Mouse (Mus musculus) skeletal muscle tissue, adult 2 months (tissue): ENCODE results near the gene Cnot3.
A peak's percentile ranks its signal among the peaks of the same experiment; 100 is the strongest.
"Not testable (repeated sequence)": the region's sequence is repeated elsewhere in the genome, so short reads cannot be mapped to it uniquely, and the experiment has no call there.

Source experiments
- DNase-seq: peaks from one replicate; pipeline ENCODE4 v3.0.0-alpha.2; 2012; ENCODE audit warnings: low read depth, low spot score

The Cnot3 gene

GRCm38 (mm10) chr7:3644672-3645487 lies at the start of gene Cnot3:
TSS of gene Cnot3 (plus strand) at chr7:3645268.
- DNase-seq, result peak; percentile 99

GRCm38 (mm10) chr7:3597755-3598154 lies 47.3 kb upstream of the Cnot3 start:
- not testable (repeated sequence) for DNase-seq

- peak; percentile 44 for DNase-seq
Observed at GRCm38 (mm10) chr7:3601119-3601518, 43.9 kb upstream of the Cnot3 start.

- DNase-seq, result no peak
Observed at GRCm38 (mm10) chr7:3606798-3607197, 38.3 kb upstream of the Cnot3 start.

- no peak for DNase-seq
Observed at GRCm38 (mm10) chr7:3607391-3607790, 37.7 kb upstream of the Cnot3 start.

GRCm38 (mm10) chr7:3608668-3609067 lies 36.4 kb upstream of the Cnot3 start:
- no peak for DNase-seq

GRCm38 (mm10) chr7:3609082-3609481 lies 36.0 kb upstream of the Cnot3 start:
- DNase-seq, result peak; percentile 68

GRCm38 (mm10) chr7:3610437-3610836 lies 34.6 kb upstream of the Cnot3 start:
- no peak for DNase-seq

- DNase-seq, result no peak
Observed at GRCm38 (mm10) chr7:3611006-3611405, 34.1 kb upstream of the Cnot3 start.

- no peak for DNase-seq
Observed at GRCm38 (mm10) chr7:3614021-3614420, 31.0 kb upstream of the Cnot3 start.

- no peak for DNase-seq
Observed at GRCm38 (mm10) chr7:3616057-3616388, 29.0 kb upstream of the Cnot3 start, which contains the start of gene Oscar. TSS of gene Oscar (minus strand) at chr7:3616157.

- no peak for DNase-seq
Observed at GRCm38 (mm10) chr7:3616389-3617241, 28.5 kb upstream of the Cnot3 start.

GRCm38 (mm10) chr7:3617242-3617995 lies 27.6 kb upstream of the Cnot3 start, which contains the start of gene Ndufa3:
TSS of gene Ndufa3 (plus strand) at chr7:3617373.
- DNase-seq, result peak; percentile 87

- DNase-seq, result no peak
Observed at GRCm38 (mm10) chr7:3629030-3629429, 16.0 kb upstream of the Cnot3 start.

- peak; percentile 94 for DNase-seq
Observed at GRCm38 (mm10) chr7:3629543-3630477, 15.3 kb upstream of the Cnot3 start, which contains the start of the genes Tfpt and Prpf31. TSS of gene Tfpt (minus strand) at chr7:3629929. TSS of gene Prpf31 (plus strand) at chr7:3629985.

- no peak for DNase-seq
Observed at GRCm38 (mm10) chr7:3630478-3630815, 14.6 kb upstream of the Cnot3 start.

- no peak for DNase-seq
Observed at GRCm38 (mm10) chr7:3643412-3643811, 1.7 kb upstream of the Cnot3 start.

- no peak for DNase-seq
Observed at GRCm38 (mm10) chr7:3643843-3644242, 1.2 kb upstream of the Cnot3 start.

- DNase-seq, result no peak
Observed at GRCm38 (mm10) chr7:3644348-3644671, 758 bp upstream of the Cnot3 start.

GRCm38 (mm10) chr7:3645488-3646025 lies 489 bp downstream of the Cnot3 start:
- DNase-seq, result no peak

- DNase-seq, result no peak
Observed at GRCm38 (mm10) chr7:3646188-3646587, 1.1 kb downstream of the Cnot3 start.
